Mouse (Mus musculus) stomach, embryonic 16.5 days (tissue): ENCODE results near the gene Bag2. TPM values are rescaled to one million over a fixed set of nuclear protein-coding genes. Genes with fewer than 3 reads are reported as not detected.

ENCODE experiments used
- ATAC-seq: fragments of 200-750 bp; cut with Nextera tagmentation; 2 replicates; pipeline ENCODE4 v1.8.0; 2017; ENCODE audit warnings: moderate number of reproducible peaks, moderate TSS enrichment; ENCODE audit not compliant: insufficient read depth, low FRiP score
- H3K27ac ChIP-seq: fragments of 300-500 bp; sonication (generic); 2 replicates; pipeline ENCODE4 v1.5.1; 2014; ENCODE audit warnings: low read length
- H3K27me3 ChIP-seq: fragments of 300-500 bp; sonication (generic); 2 replicates; pipeline ENCODE4 v1.6.1; 2014; ENCODE audit warnings: low read length, control low read depth, mixed read lengths; ENCODE audit not compliant: control insufficient read depth, insufficient read depth
- H3K36me3 ChIP-seq: fragments of 300-500 bp; sonication (generic); 2 replicates; pipeline ENCODE4 v1.6.1; 2014; ENCODE audit warnings: low read length; ENCODE audit not compliant: control insufficient read depth, insufficient read depth
- H3K4me1 ChIP-seq: fragments of 300-500 bp; sonication (generic); 2 replicates; pipeline ENCODE4 v1.6.1; 2014; ENCODE audit warnings: low read length, control low read depth, mixed read lengths; ENCODE audit not compliant: control insufficient read depth, insufficient read depth
- H3K4me2 ChIP-seq: fragments of 300-500 bp; sonication (generic); 2 replicates; pipeline ENCODE4 v1.6.1; 2014; ENCODE audit warnings: low read depth, low read length, mixed read lengths
- H3K4me3 ChIP-seq: fragments of 300-500 bp; sonication (generic); replicated peaks from 2 replicates; pipeline ENCODE4 v1.5.1; 2014; ENCODE audit warnings: mild to moderate bottlenecking, low read length
- H3K9ac ChIP-seq: fragments of 300-500 bp; sonication (generic); 2 replicates; pipeline ENCODE4 v1.6.1; 2014; ENCODE audit warnings: low read length
- H3K9me3 ChIP-seq: fragments of 300-500 bp; sonication (generic); replicated peaks from 2 replicates; pipeline ENCODE4 v1.6.1; 2016; ENCODE audit warnings: low read length, control low read depth; ENCODE audit not compliant: control insufficient read depth
- WGBS: fragments of 180-500 bp; shearing (Covaris S2); extraction: QIAGEN DNeasy Blood & Tissue Kit; methylation state at CpG from one replicate; pipeline ENCODE4 v1.1.7; 2014; 5-methylcytosine and 5-hydroxymethylcytosine counted together
- polyA plus RNA-seq: library from polyadenylated mRNA; unstranded; fragments of >200 nt; fragmentation: Nextera tagmentation; extraction: Ambion mirVana; gene quantifications from 2 replicates; pipeline ENCODE4 v1.2.1, GENCODE M21; 2015

Gene Bag2
- polyA plus RNA-seq = 82.4 and 88.2 TPM in 2 replicates

DNA sequence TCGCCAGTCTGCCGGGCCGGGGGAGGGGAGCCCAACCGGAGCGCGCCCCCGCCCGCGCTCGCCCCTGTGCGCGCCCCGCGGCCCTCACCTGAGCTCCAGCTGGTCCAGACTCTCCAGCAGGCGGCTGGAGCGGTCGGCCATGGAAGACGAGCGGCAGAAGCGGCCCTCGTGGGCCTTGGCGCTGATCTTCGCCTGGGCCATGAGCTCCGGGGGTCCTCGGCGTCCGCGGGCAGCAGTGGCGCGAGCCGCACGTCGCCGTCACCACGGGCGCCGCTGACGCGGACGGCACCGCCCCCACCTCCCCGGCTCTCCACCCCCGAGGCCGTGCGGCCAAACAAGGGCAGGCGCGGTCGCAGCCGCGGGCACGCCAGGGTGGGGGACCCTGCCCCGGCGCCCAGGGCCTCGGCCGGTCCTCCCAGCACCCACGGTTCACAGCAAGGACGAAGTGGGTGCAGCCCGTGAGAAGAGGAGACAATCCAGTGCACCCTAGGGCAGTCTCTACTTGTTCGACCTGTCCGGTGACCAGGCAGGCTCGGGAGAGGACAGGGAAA lies at the start of gene Bag2:
TSS of gene Bag2 (minus strand) at position 305 of the 551 bp plus-strand sequence.
- Histone ChIP-seq H3K4me2 (peak within 1 kb of the TSS; percentile 91), H3K9ac (peak within 1 kb of the TSS; percentile 91), H3K36me3 (0 out of 2 replicates have a peak, but pooled peaks cover 3% of the 10 kb centered on the region), H3K9me3 (no peaks in the 10 kb centered on the region), H3K27ac (peak within 1 kb of the TSS; percentile 88), H3K4me3 (peak within 1 kb of the TSS; percentile 81), H3K4me1 (0 out of 2 replicates have a peak, but pooled peaks cover 10% of the 10 kb centered on the region), H3K27me3 (no peaks in the 10 kb centered on the region)
- peak; percentile 90 for ATAC-seq
- WGBS = under 1% methylated on average over 60 of the region's 61 CpGs

GRCm38 (mm10) chr1:33803323-33803722 lies 45.7 kb upstream of the Bag2 start:
- WGBS = 92% methylated on average over 2 of the region's 2 CpGs
- H3K4me3 ChIP-seq = no peak overlapping the region
- no peak for ATAC-seq
- H3K9ac ChIP-seq = no peak overlapping the region
- H3K4me2 ChIP-seq = no peak overlapping the region
- H3K9me3 ChIP-seq = no peaks in the 10 kb centered on the region
- H3K27ac ChIP-seq = no peak overlapping the region
- H3K4me1 ChIP-seq = no peaks in the 10 kb centered on the region
- H3K36me3 ChIP-seq = peaks cover 40% of the 10 kb centered on the region
- H3K27me3 ChIP-seq = no peaks in the 10 kb centered on the region

- WGBS = 74% methylated on average over 3 of the region's 3 CpGs
- no peak overlapping the region for H3K4me3 ChIP-seq
- peaks cover 32% of the 10 kb centered on the region for H3K36me3 ChIP-seq
- no peaks in the 10 kb centered on the region for H3K27me3 ChIP-seq
- ATAC-seq = no peak
- no peaks in the 10 kb centered on the region for H3K4me1 ChIP-seq
- no peak overlapping the region for H3K9ac ChIP-seq
- H3K27ac ChIP-seq = no peak overlapping the region
- no peaks in the 10 kb centered on the region for H3K9me3 ChIP-seq
- H3K4me2 ChIP-seq = no peak overlapping the region
Measured at GRCm38 (mm10) chr1:33799620-33800019, 42.0 kb upstream of the Bag2 start.

- no peaks in the 10 kb centered on the region for H3K27me3 ChIP-seq
- H3K9ac ChIP-seq = no peak overlapping the region
- no peak overlapping the region for H3K27ac ChIP-seq
- H3K4me3 ChIP-seq = no peak overlapping the region
- no peaks in the 10 kb centered on the region; the same call in 1 of the 2 replicates for H3K4me1 ChIP-seq
- WGBS = 40% methylated on average over 3 of the region's 3 CpGs
- ATAC-seq = no peak
- H3K4me2 ChIP-seq = no peak overlapping the region
- H3K9me3 ChIP-seq = no peaks in the 10 kb centered on the region
- 0 out of 2 replicates have a peak, but pooled peaks cover 2% of the 10 kb centered on the region for H3K36me3 ChIP-seq
Measured at GRCm38 (mm10) chr1:33788493-33788892, 30.9 kb upstream of the Bag2 start.

GRCm38 (mm10) chr1:33788072-33788471 lies 30.5 kb upstream of the Bag2 start:
- no peak for ATAC-seq
- no peak overlapping the region for H3K4me3 ChIP-seq
- H3K9me3 ChIP-seq = no peaks in the 10 kb centered on the region
- H3K4me1 ChIP-seq = no peaks in the 10 kb centered on the region
- H3K36me3 ChIP-seq = 0 out of 2 replicates have a peak, but pooled peaks cover 4% of the 10 kb centered on the region
- no peak overlapping the region for H3K27ac ChIP-seq
- no peak overlapping the region for H3K9ac ChIP-seq
- no peaks in the 10 kb centered on the region for H3K27me3 ChIP-seq
- WGBS = 77% methylated on average over 5 of the region's 5 CpGs
- H3K4me2 ChIP-seq = no peak overlapping the region

DNA sequence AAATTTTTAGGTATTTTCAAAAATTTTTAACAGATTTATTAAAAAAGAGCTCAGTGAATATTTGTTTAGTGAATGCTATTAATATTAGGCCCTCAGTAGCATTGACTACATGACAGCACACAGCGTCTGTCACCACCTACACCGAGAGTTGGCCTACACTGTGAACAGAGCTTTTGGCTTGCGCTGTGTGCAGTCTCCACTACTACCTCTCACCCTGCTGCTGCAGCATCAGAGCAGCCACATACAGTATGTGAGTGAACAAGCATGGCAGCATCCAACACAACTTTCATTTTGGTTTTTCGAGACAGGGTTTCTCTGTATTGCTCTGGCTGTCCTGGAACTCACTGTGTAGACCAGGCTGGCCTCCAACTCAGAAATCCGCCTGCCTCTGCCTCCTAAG lies 27.0 kb upstream of the Bag2 start:
- H3K27me3 ChIP-seq = no peaks in the 10 kb centered on the region

GRCm38 (mm10) chr1:33776175-33776611 lies 18.6 kb upstream of the Bag2 start:
- no peak overlapping the region for H3K4me3 ChIP-seq
- no peaks in the 10 kb centered on the region for H3K27me3 ChIP-seq
- WGBS = 81% methylated on average over 14 of the region's 14 CpGs
- no peak for ATAC-seq
- H3K9ac ChIP-seq = no peak overlapping the region
- H3K4me2 ChIP-seq = no peak overlapping the region
- H3K36me3 ChIP-seq = no peaks in the 10 kb centered on the region; the same call in 1 of the 2 replicates
- no peaks in the 10 kb centered on the region for H3K9me3 ChIP-seq
- H3K4me1 ChIP-seq = no peaks in the 10 kb centered on the region
- H3K27ac ChIP-seq = no peak overlapping the region

More for the DNA sequence above, 27.0 kb upstream of the Bag2 start:
- Histone ChIP-seq H3K27ac (no peak overlapping the region), H3K4me2 (no peak overlapping the region), H3K4me1 (no peaks in the 10 kb centered on the region), H3K4me3 (no peak overlapping the region), H3K9ac (no peak overlapping the region), H3K9me3 (no peaks in the 10 kb centered on the region), H3K36me3 (0 out of 2 replicates have a peak, but pooled peaks cover 4% of the 10 kb centered on the region)
- WGBS = 94% methylated on average over 5 of the region's 5 CpGs
- ATAC-seq = no peak

- H3K4me1 ChIP-seq = no peaks in the 10 kb centered on the region
- peaks cover 3% of the 10 kb centered on the region; the same call in 1 of the 2 replicates for H3K36me3 ChIP-seq
- ATAC-seq = no peak
- H3K4me3 ChIP-seq = no peak overlapping the region
- H3K9me3 ChIP-seq = no peaks in the 10 kb centered on the region
- H3K9ac ChIP-seq = no peak overlapping the region
- no peaks in the 10 kb centered on the region for H3K27me3 ChIP-seq
- H3K4me2 ChIP-seq = no peak overlapping the region
- WGBS = 89% methylated on average over 9 of the region's 9 CpGs
- no peak overlapping the region for H3K27ac ChIP-seq
Measured at GRCm38 (mm10) chr1:33772106-33772505, 14.5 kb upstream of the Bag2 start.

DNA sequence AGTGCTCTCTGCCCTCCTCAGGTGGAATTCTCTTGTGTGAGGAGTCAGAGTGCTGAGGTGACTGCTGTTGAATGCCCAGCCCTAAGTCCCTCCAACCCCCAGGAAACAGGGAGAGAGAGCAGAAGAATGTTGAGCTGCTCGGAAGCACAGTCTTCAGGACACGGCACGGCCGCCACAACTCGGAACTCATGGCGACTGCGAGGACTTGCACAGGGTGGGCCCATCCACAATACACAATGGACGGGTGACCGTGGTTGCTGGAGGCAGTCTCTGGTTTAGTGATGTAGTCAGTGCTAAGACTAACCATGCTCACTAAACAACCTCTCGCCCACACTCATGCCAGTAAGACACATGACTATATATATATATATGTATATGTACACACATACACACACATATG lies 14.0 kb upstream of the Bag2 start:
- WGBS = 92% methylated on average over 10 of the region's 10 CpGs
- H3K36me3 ChIP-seq = peaks cover 3% of the 10 kb centered on the region; the same call in 1 of the 2 replicates
- H3K9ac ChIP-seq = no peak overlapping the region
- no peak overlapping the region for H3K4me2 ChIP-seq
- no peaks in the 10 kb centered on the region for H3K27me3 ChIP-seq
- no peak overlapping the region for H3K27ac ChIP-seq
- H3K9me3 ChIP-seq = no peaks in the 10 kb centered on the region
- no peaks in the 10 kb centered on the region for H3K4me1 ChIP-seq
- no peak for ATAC-seq
- no peak overlapping the region for H3K4me3 ChIP-seq
